Mouse (Mus musculus): Measurements from ENCODE around the gene Krtap2-4.
"Not testable (repeated sequence)": the region's sequence is repeated elsewhere in the genome, so short reads cannot be mapped to it uniquely, and the experiment has no call there.

- TF ChIP-seq CTCF, EP300 (IDR thresholded peaks at IDR 0.05; ENCODE audit: low read depth): not testable (repeated sequence)
Observed at GRCm38 (mm10) chr11:99597742-99598141, 16.9 kb downstream of the Krtap2-4 start, which contains the start of gene Krtap9-3.
